Mouse (Mus musculus): ENCODE measurements around the gene Dcdc2b.

GRCm38 (mm10) chr4:129650359-129650758 is 36.3 kb upstream of the Dcdc2b start:
- TF ChIP-seq CTCF (IDR thresholded peaks at IDR 0.05; ENCODE audit: extremely low read depth, insufficient read depth, low read length) (no peak), POLR2A (IDR thresholded peaks at IDR 0.05; ENCODE audit: extremely low read depth, insufficient read depth, low read length) (no peak)
